Mouse (Mus musculus): ENCODE data around the gene Carhsp1.
A peak's percentile ranks its signal among the peaks of the same experiment; 100 is the strongest.

Carhsp1 gene

DNA sequence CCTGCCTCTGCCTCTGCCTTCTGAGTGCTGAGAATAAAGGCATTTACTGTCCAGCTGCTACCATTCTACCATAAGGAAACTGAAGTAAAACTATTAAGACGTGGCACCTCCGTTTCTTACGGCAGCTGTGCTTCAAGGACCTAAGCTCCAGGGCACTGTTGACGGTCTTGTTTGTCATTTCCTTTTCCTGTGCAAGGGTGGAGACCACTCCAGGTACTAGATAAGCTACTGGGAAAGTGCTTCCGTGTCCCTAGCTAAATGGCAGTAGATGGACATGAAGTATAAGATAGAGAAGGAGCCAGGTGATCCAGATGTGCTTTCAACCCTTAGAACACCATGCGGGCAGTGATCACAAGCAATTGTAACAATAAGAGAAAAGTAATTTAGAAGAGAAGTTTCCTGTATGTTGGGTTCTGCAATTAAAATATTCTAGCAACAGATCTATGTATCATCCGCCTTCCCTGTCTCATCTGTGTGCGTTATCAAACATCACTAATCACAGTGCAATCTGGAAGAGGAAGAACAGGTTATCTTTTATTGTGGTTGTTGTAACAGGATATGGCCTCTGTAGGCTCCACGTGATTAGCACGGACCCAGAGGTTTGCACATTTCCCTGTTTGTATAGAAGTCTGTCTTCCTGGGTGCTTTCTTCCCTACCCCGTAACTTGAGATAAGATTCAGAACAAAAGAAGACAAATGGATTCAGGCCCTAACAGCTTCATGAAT lies 32.3 kb downstream of the Carhsp1 start:
- DNase-seq (ENCODE audit: low spot score in 2 of 2) = no peak

DNA sequence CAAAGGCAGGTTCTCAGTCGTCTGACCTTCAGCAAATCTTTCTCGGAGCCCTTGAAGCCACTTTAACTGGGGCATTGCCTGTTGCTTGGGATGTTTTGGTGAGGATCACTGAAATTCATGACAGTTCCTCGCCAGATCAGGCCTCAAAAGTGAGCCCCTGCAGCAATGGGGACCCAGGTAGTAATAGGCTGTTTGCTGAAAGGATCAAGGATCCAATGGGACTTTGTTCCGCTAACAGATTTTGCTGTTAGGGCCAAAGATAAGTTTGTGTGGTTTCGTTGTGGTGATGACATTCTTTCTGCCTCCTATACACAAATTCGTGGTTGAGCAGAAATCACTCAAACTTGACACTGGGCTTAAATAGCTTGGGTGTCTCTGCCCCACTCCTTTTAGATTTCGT lies 33.8 kb downstream of the Carhsp1 start:
- no peak for DNase-seq (ENCODE audit: low spot score in 2 of 2)

DNA sequence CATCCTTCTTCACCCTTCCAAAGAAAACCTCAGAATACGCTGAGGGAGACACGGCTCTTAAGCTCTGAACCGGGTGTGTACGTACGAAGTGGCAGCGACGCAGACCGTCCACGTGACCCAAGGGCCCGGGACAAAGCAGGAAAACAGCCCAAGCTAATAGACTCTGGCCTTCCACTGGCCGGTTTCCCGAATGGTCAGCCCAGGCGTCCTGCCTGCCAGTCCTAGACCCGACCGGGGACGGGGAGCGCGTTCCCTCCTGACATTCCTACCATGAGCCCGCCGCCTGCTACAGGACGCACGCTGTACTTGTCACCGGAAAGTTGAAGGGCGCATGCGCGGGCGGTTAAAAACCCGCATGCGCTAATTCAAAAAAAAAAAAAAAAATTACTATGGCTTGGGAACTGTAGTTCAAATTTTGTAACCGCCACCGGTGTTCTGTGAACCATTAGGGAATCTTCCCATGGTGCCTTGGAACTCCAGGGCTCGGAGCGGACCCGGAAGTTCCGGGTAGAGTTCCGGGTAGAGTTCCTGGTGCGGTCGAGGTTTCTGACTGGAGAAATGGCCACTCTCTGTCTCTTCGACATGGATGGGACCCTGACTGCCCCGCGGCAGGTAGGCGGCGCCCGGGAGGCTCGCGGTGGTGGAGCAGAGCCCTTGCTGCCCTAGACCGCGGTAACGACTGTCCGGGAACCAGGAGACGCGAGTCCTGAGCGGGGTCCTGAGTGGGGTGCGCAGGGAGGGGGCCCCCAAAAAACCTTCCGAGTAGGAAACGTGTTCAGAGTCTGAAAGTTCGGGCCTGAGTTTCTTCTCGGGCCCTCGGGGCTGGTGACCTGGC lies 34.5 kb downstream of the Carhsp1 start, which contains the start of the genes Pmm2 and Tmem186:
Gene Pmm2, plus strand, starts transcription at position 458 of the 835 bp plus-strand sequence.
Gene Tmem186, minus strand, starts transcription at position 496 of the 835 bp plus-strand sequence.
- DNase-seq (ENCODE audit: low spot score in 2 of 2) = peak; percentile 93 to 95

DNA sequence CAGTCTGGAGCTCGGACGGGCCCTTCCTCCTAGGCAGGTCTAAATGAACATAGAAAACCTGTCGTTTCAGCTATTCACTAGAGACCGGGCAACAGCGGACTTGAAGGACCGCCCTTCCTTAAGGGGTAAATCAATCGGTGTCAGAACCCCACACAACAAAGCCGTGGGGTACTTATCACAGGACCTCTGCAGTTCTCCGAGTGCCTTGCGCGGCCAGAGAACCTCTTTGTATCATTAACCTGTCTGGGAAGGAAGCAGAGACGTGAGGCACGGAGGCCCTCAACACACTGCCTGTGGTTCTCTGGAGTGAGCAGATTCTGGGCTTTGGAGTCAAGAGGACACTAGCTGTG lies 35.1 kb downstream of the Carhsp1 start:
- DNase-seq (ENCODE audit: low spot score in 2 of 2) = peak; percentile 32 to 34

DNA sequence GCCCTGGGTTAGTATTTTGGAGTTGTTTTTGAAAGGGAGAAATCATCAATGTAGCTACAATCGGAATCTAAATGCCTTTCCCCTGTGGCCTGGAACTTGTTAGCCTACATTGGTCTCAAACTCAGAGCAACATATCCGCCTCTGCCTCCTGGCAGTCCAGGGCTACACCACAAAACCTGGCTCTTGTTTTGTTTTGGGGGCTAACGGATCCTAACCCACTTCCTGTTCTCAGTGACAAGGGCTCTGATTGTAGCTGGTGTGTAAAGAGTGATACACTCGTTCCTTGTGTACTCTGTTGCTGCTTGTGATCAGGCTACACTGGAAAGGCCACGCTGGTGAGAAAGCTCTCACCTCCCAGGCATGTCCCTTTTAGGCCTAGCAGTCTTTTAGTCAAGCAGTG lies 40.5 kb downstream of the Carhsp1 start:
- DNase-seq (ENCODE audit: low spot score in 2 of 2) = no peak

DNA sequence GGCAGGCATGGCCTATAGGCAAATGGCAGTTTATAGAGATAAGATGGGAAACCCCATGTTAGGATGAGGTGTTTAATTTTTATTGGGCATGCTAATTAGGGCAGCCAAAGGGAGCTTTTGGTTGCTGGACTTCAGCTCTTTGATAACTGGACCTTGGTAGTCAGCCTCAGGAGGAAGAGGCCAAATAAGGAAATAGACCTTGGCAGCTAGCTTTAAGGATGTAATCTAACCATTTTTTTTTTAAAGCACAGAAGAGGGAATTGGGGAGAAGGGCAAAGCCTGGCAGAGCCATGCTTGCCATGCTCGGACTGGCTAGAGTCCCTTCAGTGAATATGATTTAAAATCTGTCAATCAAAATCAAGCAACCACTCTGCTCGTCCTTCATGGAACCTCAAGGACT lies 41.5 kb downstream of the Carhsp1 start:
- no peak for DNase-seq (ENCODE audit: low spot score in 2 of 2)

DNA sequence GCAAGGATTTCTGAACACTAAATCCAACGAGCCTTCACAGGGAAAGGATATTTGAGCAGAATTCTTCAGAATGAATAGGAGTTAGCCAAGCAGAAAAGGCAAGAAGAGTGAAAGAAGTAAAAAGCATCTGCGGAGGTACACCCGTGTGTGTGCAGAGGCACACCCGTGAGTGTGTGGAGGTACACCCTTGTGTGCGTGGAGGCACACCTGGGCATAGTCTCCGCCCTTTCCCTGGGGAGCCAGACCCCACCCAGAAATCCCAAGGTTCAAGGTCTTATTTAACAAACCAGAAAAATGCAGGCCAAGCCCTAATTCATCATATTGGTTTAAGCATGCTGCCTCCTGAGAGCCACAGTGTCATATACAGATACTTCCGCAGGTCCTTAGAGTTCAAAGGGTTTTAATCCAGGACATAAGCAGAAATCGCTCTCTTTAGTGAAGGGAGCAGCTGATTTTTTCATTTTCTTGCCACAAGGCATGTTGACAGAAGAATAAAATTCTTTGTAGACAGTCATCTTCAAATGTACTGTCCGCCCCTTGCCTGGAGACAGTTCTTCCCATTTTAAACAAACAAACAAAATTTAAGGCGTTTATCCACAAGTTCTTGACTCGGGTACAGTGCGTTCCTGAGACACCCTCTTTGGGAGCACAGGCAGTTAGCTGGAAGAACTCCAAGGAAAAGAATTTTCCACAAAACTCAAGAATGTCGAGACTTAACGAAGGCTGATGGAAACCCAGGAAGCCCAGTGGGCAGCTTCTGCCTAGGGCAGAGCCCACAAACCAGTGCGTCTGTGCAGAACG lies 51.4 kb downstream of the Carhsp1 start:
- DNase-seq (ENCODE audit: low spot score in 2 of 2) = no peak

DNA sequence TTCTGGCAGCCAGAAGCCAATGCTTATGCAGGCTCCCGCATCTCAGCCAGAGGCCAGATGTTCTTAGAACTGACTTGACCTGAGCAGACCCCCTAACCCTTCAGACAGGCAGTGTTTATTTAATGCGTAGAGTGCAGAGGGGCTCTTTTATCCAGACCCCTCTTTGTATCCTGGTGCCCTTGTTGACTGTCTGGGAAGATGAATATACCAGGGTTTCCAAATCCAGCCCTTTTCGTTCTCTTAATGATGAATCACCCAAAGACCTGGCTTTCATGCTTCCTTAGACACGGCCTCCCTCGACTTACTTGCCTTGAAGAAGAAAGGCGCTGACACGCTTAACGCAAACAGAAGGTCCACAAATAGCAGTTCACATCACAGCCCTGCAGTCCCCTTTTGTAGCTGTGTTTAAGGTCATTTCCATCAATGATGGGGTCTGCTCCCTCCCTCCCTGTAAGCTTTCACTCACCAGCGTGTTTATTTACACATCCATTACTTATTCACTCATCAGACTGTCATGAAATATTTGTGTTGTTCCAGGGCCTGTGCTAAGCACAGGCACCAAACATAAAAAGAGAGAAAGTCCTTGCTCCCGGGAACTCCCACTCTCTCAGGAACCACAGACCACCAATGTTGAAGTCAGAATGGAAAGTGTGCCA lies 52.2 kb downstream of the Carhsp1 start:
- DNase-seq (ENCODE audit: low spot score in 2 of 2) = no peak

DNA sequence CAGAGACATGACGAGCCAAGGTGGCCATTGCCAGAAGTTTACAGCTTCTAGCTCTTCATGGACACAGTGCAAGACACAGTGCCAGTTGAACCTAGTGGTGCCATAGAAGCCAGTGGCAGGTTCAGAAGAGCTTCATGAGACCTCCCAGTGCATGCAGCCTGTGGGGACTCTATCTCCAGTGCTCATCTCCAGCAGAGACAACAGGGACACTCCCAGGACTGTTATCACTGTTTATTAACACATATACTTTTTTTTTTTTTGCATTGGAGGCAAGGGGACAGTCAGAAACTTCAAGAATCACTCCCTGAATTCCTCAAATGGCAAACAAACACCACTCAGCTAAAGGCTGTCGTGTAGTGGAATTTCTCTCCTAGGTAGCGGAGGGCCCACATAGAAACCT lies 58.5 kb downstream of the Carhsp1 start:
- DNase-seq (ENCODE audit: low spot score in 2 of 2) = no peak

DNA sequence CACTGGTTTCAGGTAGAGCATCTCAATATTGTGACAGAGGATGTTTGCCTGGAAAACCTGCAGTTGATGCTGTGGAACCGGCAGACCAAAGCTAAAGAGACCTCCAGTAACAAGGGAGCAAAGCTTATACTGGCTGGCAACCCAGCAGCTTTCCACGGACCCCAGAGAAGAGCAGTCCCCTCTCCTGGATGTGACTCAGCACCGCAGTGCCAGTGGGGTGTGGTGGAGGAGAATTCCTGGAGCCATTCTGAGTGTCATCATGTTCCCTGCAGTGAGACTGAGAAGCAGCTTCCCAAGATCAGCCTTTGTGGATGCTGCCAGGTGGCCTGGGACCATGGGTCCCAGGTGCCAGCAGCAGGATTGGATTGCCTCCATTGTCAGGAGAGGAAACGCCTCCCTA lies 58.9 kb downstream of the Carhsp1 start:
- no peak for DNase-seq (ENCODE audit: low spot score in 2 of 2)

DNA sequence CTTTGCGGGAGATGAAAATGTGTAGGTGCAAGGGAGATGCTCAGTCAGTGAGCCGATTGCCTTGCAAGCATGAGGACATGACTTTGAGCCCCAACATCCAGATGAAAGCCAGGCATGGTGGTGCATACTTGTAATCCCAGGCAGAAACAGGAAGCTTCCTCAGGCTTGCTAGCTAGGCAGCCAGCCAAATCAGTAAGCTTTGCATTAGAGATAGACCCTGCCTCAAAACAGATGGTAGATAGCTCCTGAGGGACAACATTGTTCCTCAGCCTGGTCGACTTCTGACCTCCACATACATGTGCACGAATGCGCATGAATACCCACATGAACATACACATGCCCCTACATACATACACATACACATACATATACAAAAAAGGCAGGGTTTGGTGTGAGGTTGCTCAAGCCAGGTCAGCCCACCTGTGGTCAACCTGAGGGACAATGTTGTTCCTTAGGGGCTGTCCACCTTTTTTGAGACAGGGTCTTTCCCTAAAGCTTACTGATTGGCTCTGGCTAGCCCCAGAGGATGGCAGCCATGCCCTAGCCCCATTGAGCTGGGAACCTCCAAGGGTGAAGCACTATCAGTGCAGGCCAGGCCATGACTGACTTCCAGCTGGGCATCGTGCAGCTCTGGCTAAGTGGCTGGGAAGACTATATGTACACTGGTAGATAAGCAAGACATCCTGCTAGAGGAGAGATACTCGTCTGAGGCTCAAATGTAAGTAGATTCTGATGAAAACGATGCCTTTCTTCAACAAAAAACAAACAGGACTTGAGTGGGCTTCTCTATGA lies 59.5 kb downstream of the Carhsp1 start:
- DNase-seq (ENCODE audit: low spot score in 2 of 2) = no peak

DNA sequence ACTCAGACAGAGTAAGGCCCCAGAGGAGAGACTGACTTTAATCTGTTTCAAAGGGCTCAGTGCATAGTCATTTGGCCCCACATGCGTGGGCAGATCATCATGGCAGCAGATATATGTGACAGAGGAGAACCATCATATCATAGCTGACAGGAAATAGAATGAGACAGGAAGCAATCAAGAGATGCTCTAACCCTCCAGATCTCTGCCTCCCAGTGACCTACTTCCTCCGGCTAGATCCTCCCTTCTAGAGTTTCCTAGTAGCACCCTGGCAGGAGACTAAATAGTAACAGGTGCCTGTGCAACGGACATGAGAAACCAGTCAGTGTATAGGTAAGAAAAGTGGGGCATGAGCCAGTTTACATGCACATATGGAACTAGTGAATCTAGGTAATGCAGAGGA lies 61.6 kb downstream of the Carhsp1 start:
- no peak for DNase-seq (ENCODE audit: low spot score in 2 of 2)
